Mouse (Mus musculus): ENCODE data around the gene Rpl21. TPM values are rescaled to one million over a fixed set of nuclear protein-coding genes. Genes with fewer than 3 reads are reported as not detected.

Gene Rpl21
- polyA plus RNA-seq, 2 experiments, result 505 to 720 TPM

GRCm38 (mm10) chr5:146844945-146845365 is 12.3 kb downstream of the Rpl21 start, which contains the start of gene Rasl11a:
Gene Rasl11a (plus strand): TSS chr5:146845071.
- TF ChIP-seq POLR2A (IDR thresholded peaks at IDR 0.05; ENCODE audit: borderline replicate concordance, extremely low read depth, insufficient read depth, insufficient read length), result peak; percentile 83; the same call in 1 of the 2 replicates
- Histone ChIP-seq H3K4me1 (ENCODE audit: control insufficient read depth, insufficient read depth, low read length) (peaks cover 9% of the 10 kb centered on the region), H3K4me2 (replicated peaks; ENCODE audit: low read depth, low read length, severe bottlenecking) (peak within 1 kb of the TSS; percentile 87), H3K9me3 (ENCODE audit: control insufficient read depth, low read length) (no peaks in the 10 kb centered on the region), H3K9ac (ENCODE audit: low read depth, low read length, severe bottlenecking) (peak within 1 kb of the TSS; percentile 64), H3K27me3 (ENCODE audit: control insufficient read depth, insufficient read depth, low read length) (no peaks in the 10 kb centered on the region), H3K27ac (replicated peaks; ENCODE audit: low read depth, low read length) (peak within 1 kb of the TSS; percentile 58), H3K4me3 (replicated peaks; ENCODE audit: low read length) (peak within 1 kb of the TSS; percentile 54), H3K36me3 (ENCODE audit: control insufficient read depth, insufficient read depth, low read length) (no peaks in the 10 kb centered on the region)
- under 1% methylated on average over 34 of the region's 40 CpGs for whole genome bisulfite sequencing
- ATAC-seq (ENCODE audit: low FRiP score, low read depth), result peak; percentile 89
- DNase-seq (ENCODE audit: low spot score), result peak; percentile 80

- Histone ChIP-seq H3K4me3 (replicated peaks; ENCODE audit: low read length) (no peak overlapping the region; the same call in 1 of the 2 replicates), H3K4me1 (ENCODE audit: control insufficient read depth, insufficient read depth, low read length) (peaks cover 9% of the 10 kb centered on the region), H3K36me3 (ENCODE audit: control insufficient read depth, insufficient read depth, low read length) (no peaks in the 10 kb centered on the region), H3K27me3 (ENCODE audit: control insufficient read depth, insufficient read depth, low read length) (no peaks in the 10 kb centered on the region), H3K27ac (replicated peaks; ENCODE audit: low read depth, low read length) (no peak overlapping the region), H3K9me3 (ENCODE audit: control insufficient read depth, low read length) (no peaks in the 10 kb centered on the region), H3K9ac (ENCODE audit: low read depth, low read length, severe bottlenecking) (no peak overlapping the region), H3K4me2 (replicated peaks; ENCODE audit: low read depth, low read length, severe bottlenecking) (peak overlapping the region; percentile 87)
- ATAC-seq (ENCODE audit: low FRiP score, low read depth) (no peak), DNase-seq (ENCODE audit: low spot score) (peak; percentile 63)
- 37% methylated on average over 2 of the region's 2 CpGs for WGBS
- TF ChIP-seq POLR2A (IDR thresholded peaks at IDR 0.05; ENCODE audit: borderline replicate concordance, extremely low read depth, insufficient read depth, insufficient read length), result no peak
Measured at GRCm38 (mm10) chr5:146846489-146846888, 13.8 kb downstream of the Rpl21 start.

GRCm38 (mm10) chr5:146848936-146849582 is 16.4 kb downstream of the Rpl21 start:
- no peak overlapping the region for H3K27ac ChIP-seq (replicated peaks; ENCODE audit: low read depth, low read length)
- no peaks in the 10 kb centered on the region for H3K36me3 ChIP-seq (ENCODE audit: control insufficient read depth, insufficient read depth, low read length)
- no peak for TF ChIP-seq POLR2A (IDR thresholded peaks at IDR 0.05; ENCODE audit: borderline replicate concordance, extremely low read depth, insufficient read depth, insufficient read length)
- 84% methylated on average over 4 of the region's 4 CpGs for WGBS
- no peak overlapping the region for H3K4me2 ChIP-seq (replicated peaks; ENCODE audit: low read depth, low read length, severe bottlenecking)
- H3K4me1 ChIP-seq (ENCODE audit: control insufficient read depth, insufficient read depth, low read length), result peaks cover 9% of the 10 kb centered on the region
- ATAC-seq (ENCODE audit: low FRiP score, low read depth) (no peak), DNase-seq (ENCODE audit: low spot score) (no peak)
- H3K9ac ChIP-seq (ENCODE audit: low read depth, low read length, severe bottlenecking), result no peak overlapping the region
- no peaks in the 10 kb centered on the region for H3K27me3 ChIP-seq (ENCODE audit: control insufficient read depth, insufficient read depth, low read length)
- H3K9me3 ChIP-seq (ENCODE audit: control insufficient read depth, low read length), result no peaks in the 10 kb centered on the region
- no peak overlapping the region for H3K4me3 ChIP-seq (replicated peaks; ENCODE audit: low read length)

GRCm38 (mm10) chr5:146856106-146856505 is 23.4 kb downstream of the Rpl21 start:
- Histone ChIP-seq H3K4me1 (ENCODE audit: control insufficient read depth, insufficient read depth, low read length) (no peaks in the 10 kb centered on the region), H3K36me3 (ENCODE audit: control insufficient read depth, insufficient read depth, low read length) (no peaks in the 10 kb centered on the region), H3K9me3 (ENCODE audit: control insufficient read depth, low read length) (no peaks in the 10 kb centered on the region), H3K4me3 (replicated peaks; ENCODE audit: low read length) (no peak overlapping the region), H3K27ac (replicated peaks; ENCODE audit: low read depth, low read length) (no peak overlapping the region), H3K9ac (ENCODE audit: low read depth, low read length, severe bottlenecking) (no peak overlapping the region), H3K4me2 (replicated peaks; ENCODE audit: low read depth, low read length, severe bottlenecking) (no peak overlapping the region), H3K27me3 (ENCODE audit: control insufficient read depth, insufficient read depth, low read length) (no peaks in the 10 kb centered on the region)
- no peak for ATAC-seq (ENCODE audit: low FRiP score, low read depth)
- WGBS, result 91% methylated on average over 3 of the region's 3 CpGs
- DNase-seq (ENCODE audit: low spot score), result no peak
- no peak for TF ChIP-seq POLR2A (IDR thresholded peaks at IDR 0.05; ENCODE audit: borderline replicate concordance, extremely low read depth, insufficient read depth, insufficient read length)

- Histone ChIP-seq H3K4me1 (ENCODE audit: control insufficient read depth, insufficient read depth, low read length) (no peaks in the 10 kb centered on the region), H3K36me3 (ENCODE audit: control insufficient read depth, insufficient read depth, low read length) (no peaks in the 10 kb centered on the region), H3K9me3 (ENCODE audit: control insufficient read depth, low read length) (no peaks in the 10 kb centered on the region), H3K9ac (ENCODE audit: low read depth, low read length, severe bottlenecking) (no peak overlapping the region), H3K4me2 (replicated peaks; ENCODE audit: low read depth, low read length, severe bottlenecking) (no peak overlapping the region), H3K4me3 (replicated peaks; ENCODE audit: low read length) (no peak overlapping the region), H3K27ac (replicated peaks; ENCODE audit: low read depth, low read length) (no peak overlapping the region), H3K27me3 (ENCODE audit: control insufficient read depth, insufficient read depth, low read length) (no peaks in the 10 kb centered on the region)
- no peak for TF ChIP-seq POLR2A (IDR thresholded peaks at IDR 0.05; ENCODE audit: borderline replicate concordance, extremely low read depth, insufficient read depth, insufficient read length)
- 78% methylated on average over 8 of the region's 8 CpGs for WGBS
- no peak for DNase-seq (ENCODE audit: low spot score)
- no peak for ATAC-seq (ENCODE audit: low FRiP score, low read depth)
Measured at GRCm38 (mm10) chr5:146857620-146858019, 24.9 kb downstream of the Rpl21 start.
